Mouse (Mus musculus) T-cell, adult 2 months (primary cell): ENCODE data around the gene Larp4.

Experiments used
- DNase-seq: peaks from one replicate; pipeline ENCODE4 v3.0.0; 2022; ENCODE audit warnings: low spot score

Larp4 gene

GRCm38 (mm10) chr15:100058143-100058542, 88.3 kb downstream of the Larp4 start:
- DNase-seq, result peak; percentile 25

DNA sequence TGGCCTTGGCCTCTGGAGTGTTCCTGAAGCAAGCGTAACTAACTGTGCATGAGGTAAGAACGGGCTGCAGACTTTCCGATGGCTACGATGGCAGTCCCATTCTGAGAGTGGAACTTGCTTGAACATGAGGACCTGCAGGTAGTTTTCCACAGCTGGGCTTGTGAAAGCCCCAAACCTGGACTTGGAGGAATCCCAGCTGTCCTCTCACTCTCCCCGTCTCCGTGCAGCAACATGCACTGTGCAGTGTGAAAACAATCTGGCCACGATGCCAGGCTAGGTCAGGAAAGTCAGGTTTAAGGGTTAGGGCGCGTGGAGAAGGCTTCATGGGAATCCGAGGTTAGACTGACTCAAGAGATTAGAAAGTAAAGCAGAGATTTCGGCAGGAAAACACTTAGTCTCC, 89.0 kb downstream of the Larp4 start:
- no peak for DNase-seq

DNA sequence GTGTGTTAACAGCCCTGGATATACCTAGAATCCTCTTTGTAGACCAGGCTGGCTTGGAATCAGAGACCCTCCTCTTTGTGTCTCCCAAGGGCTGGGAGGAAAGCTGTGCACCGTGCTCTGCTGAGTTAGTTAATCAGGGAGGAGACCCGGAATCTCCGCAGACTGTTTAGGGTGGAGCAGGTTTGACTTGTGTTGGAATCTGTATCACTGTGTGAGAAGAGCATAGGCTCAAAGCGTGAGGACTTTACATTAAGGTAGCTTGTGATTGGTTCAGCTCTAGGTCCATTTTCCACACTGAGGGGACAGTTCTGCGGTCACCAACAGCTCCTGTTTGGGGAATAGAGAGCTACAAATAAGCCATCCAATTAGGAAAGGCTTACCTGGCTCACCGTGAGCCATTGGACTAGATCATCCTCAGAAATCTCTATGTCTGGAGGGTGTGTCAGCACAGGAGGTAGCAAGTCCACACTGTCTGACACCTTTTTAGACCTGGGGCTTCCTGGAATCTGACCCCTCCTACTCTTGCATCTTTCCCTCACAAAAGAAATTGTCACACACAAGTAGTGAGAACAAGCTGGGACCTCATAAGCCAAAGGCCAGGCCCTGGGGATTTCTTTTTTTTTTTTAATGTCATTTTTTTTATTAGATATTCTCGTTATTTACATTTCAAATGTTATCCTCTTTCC, 89.9 kb downstream of the Larp4 start:
- no peak for DNase-seq

DNA sequence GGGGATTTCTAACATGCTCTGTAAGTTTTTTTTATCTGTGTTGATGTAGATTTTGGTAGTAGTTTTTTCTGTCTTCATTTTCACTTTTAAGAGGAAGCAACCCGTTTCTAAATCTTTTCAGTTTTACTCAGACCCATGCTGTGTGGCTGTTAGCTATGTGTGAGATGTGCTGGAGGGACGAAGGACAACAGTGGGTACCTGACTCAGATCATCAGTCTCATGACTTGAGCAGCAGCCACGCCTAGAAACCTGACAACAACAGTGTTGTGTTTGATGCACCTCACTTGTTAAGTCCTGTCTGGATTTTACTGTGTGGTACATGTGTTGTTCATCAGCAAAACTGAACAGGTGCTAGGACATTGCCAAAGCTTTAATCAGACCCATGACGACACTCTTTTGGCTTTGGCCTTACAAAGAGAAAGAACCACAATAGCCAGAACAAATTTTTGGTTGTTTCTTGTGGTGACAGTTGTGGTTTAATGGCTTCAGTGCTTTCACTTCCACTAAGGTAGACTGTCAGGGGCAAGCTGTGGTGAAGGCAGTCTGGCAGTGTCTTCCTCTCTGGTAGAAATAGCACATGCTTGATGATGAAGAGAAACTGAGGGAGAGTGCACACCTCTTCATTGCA, 90.8 kb downstream of the Larp4 start:
- peak; percentile 67 for DNase-seq

GRCm38 (mm10) chr15:100061377-100061776, 91.5 kb downstream of the Larp4 start:
- no peak for DNase-seq

GRCm38 (mm10) chr15:100063229-100063773, 93.4 kb downstream of the Larp4 start:
- DNase-seq, result no peak
